Mouse (Mus musculus) olfactory bulb, adult 2 months (tissue): Measurements from ENCODE around the gene C1ql1.

Source experiments
- CTCF ChIP-seq: fragments of 200-500 bp; IDR thresholded peaks from 2 replicates; pipeline ENCODE4 v1.5.1; 2012; ENCODE audit warnings: low read depth, mild to moderate bottlenecking, low read length, moderate library complexity; ENCODE audit not compliant: insufficient read depth
- POLR2A ChIP-seq: fragments of 200-500 bp; IDR thresholded peaks from 2 replicates; pipeline ENCODE4 v1.6.1; 2012; ENCODE audit warnings: mild to moderate bottlenecking, low read depth, low read length, moderate library complexity; ENCODE audit not compliant: insufficient read depth

DNA sequence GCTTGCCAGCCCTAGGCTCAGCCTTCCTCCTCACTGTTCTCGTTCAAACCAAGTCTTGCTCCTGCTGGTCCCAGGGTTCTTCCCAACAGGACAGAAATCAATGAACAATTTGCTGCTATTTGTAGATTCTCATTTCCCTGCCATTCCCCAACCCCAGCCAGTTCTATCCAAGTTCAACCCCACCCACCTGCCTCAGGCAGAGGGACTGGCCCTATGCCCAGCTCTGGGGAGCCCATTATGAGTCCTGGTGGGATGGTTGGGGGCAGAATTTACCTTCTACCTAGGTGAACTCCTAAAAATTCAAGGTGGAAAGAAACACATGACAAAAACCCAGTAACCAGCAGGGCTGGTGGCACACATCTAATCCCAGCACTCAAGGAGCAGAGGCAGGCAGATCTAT lies 25.8 kb upstream of the C1ql1 start:
- TF ChIP-seq CTCF, result no peak
- TF ChIP-seq POLR2A, result no peak
